ENCODE assay signal across 17 mouse cellular contexts in the genomic region with DNA sequence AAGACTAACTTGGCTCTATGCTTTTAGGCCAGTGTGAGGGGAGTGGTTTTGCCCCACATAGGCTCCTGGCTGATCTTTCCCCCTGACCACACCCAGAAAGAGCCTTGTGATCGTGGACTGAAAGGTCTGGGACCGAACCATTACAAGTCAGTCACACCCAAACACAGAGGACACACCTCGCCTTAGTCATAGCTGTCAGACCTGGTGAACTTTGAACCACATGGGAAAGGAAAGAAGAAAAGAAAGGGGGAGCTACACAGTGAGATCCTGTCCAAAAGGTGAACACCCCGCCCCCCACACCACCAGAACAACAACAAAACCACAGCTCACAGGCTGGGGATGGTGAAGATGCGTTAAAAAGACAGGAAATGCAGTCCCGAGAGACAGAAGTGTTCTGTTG. TPM values are rescaled to one million over a fixed set of nuclear protein-coding genes. Genes with fewer than 3 reads are reported as not detected.
DNase-seq lines count a peak whose midpoint lies in the region; ATAC-seq lines count a peak whose summit lies in the region.
"Had no signal": no experiment of that assay in that cellular context is flagged by ENCODE, and none has a peak within 500 bp of the region (broad histone marks: within the 10 kb centered on the region; RNA-seq: fewer than 3 reads in every experiment).

No protein-coding gene starts in this region.

- DNase-seq in CD4-positive helper T cell, adult 2 months (ENCODE audit: low read depth, low spot score), result peak; percentile 63
- peak; percentile 27 for DNase-seq in ES-CJ7 (ENCODE audit: low read depth, low spot score)
- no peak for DNase-seq in left cerebral cortex, postnatal 4 days
- DNase-seq in gastrocnemius, adult 8-10 months (ENCODE audit: low spot score in 2 of 2), result no peak
- no peak for DNase-seq in layer of hippocampus, postnatal 25 days (ENCODE audit: extremely low spot score in 1 of 2, low spot score in 1 of 2)
- DNase-seq: adrenal gland, postnatal 10 days; cerebellum, adult 18-20 months; kidney, adult 11 months; kidney, postnatal 25 days; layer of hippocampus, postnatal 36 days had no signal

- no peaks in the 10 kb centered on the region for H3K27me3 ChIP-seq in intestine, embryonic 16.5 days (replicated peaks; ENCODE audit: control insufficient read depth, insufficient read depth, low read length)
- H3K27me3 ChIP-seq in stomach, embryonic 15.5 days (replicated peaks), result no peaks in the 10 kb centered on the region
- H3K27me3 ChIP-seq: neural tube, embryonic 12.5 days had no signal

- 59% methylated on average over 6 of the region's 6 CpGs for WGBS in intestine, embryonic 16.5 days
- WGBS in stomach, embryonic 15.5 days, result 65% methylated on average over 6 of the region's 6 CpGs

- no peaks in the 10 kb centered on the region; the same call in 1 of the 2 replicates for H3K4me1 ChIP-seq in intestine, embryonic 16.5 days (ENCODE audit: control insufficient read depth, insufficient read depth, low read length)
- H3K4me1 ChIP-seq in stomach, embryonic 15.5 days, result no peaks in the 10 kb centered on the region
- H3K4me1 ChIP-seq: hindbrain, embryonic 10.5 days; neural tube, embryonic 12.5 days had no signal

- H3K4me2 ChIP-seq in intestine, embryonic 16.5 days (ENCODE audit: low read depth, low read length), result no peak overlapping the region
- no peak overlapping the region for H3K4me2 ChIP-seq in stomach, embryonic 15.5 days
- H3K4me2 ChIP-seq: neural tube, embryonic 12.5 days had no signal

- intact Hi-C loops in left cerebral cortex, postnatal 4 days (cut with DNase I), result no loop called here

- H3K9ac ChIP-seq in intestine, embryonic 16.5 days (ENCODE audit: low read depth, low read length), result no peak overlapping the region
- H3K9ac ChIP-seq in stomach, embryonic 15.5 days, result no peak overlapping the region
- H3K9ac ChIP-seq: neural tube, embryonic 12.5 days had no signal

- H3K4me3 ChIP-seq in intestine, embryonic 16.5 days (ENCODE audit: low read length), result no peak overlapping the region
- H3K4me3 ChIP-seq in stomach, embryonic 15.5 days (replicated peaks), result no peak overlapping the region
- H3K4me3 ChIP-seq: hindbrain, embryonic 10.5 days; neural tube, embryonic 12.5 days had no signal

- 0 out of 2 replicates have a peak overlapping the region, but pooled peaks have one; percentile 45 for H3K27ac ChIP-seq in intestine, embryonic 16.5 days (ENCODE audit: low read length)
- H3K27ac ChIP-seq in stomach, embryonic 15.5 days, result no peak overlapping the region; the same call in 1 of the 2 replicates
- H3K27ac ChIP-seq: hindbrain, embryonic 10.5 days; macrophage; neural tube, embryonic 12.5 days had no signal

- no peaks in the 10 kb centered on the region for H3K36me3 ChIP-seq in intestine, embryonic 16.5 days (ENCODE audit: control insufficient read depth, insufficient read depth, low read length)
- H3K36me3 ChIP-seq in stomach, embryonic 15.5 days, result no peaks in the 10 kb centered on the region

- ATAC-seq in intestine, embryonic 16.5 days, result peak; percentile 92
- ATAC-seq in stomach, embryonic 15.5 days (ENCODE audit: insufficient read depth, low FRiP score, low read depth), result peak; percentile 80
- no peak for ATAC-seq in granulocyte monocyte progenitor cell, adult 5-6 weeks (replicated peaks; ENCODE audit: poor library complexity, severe bottlenecking)
- ATAC-seq: midbrain, embryonic 16.5 days had no signal

- no peaks in the 10 kb centered on the region for H3K9me3 ChIP-seq in intestine, embryonic 16.5 days (ENCODE audit: control insufficient read depth, low read length)
- no peaks in the 10 kb centered on the region for H3K9me3 ChIP-seq in stomach, embryonic 15.5 days
- H3K9me3 ChIP-seq: hindbrain, embryonic 10.5 days had no signal

RNA-seq across cellular contexts. Expression of a gene that starts 14.9 kb away (rescaled TPM):
- 106 and 118 TPM in 2 replicates for polyA plus RNA-seq in intestine, embryonic 16.5 days (2015; fragmentation: Nextera tagmentation; extraction: Ambion mirVana)
- 64.8 and 72.1 TPM in 2 replicates for polyA plus RNA-seq in stomach, embryonic 15.5 days (2015; fragmentation: Nextera tagmentation; extraction: Ambion mirVana)
- total RNA-seq in left cerebral cortex, postnatal 4 days (2021), result 10 to 100 TPM; 64.0 to 65.0 TPM
- total RNA-seq in gastrocnemius, adult 8-10 months (2022), result 10 to 100 TPM; 21.0 to 25.9 (median 23.6) TPM
- total RNA-seq in granulocyte monocyte progenitor cell, adult 5-6 weeks (2014; fragmentation: Nextera tagmentation), result 12.3 and 14.4 TPM in 2 replicates
- total RNA-seq in granulocyte monocyte progenitor cell, adult 5-6 weeks (2017), result 20.1 and 29.9 TPM in 2 replicates
- total RNA-seq in layer of hippocampus, postnatal 25 days (2021), result 10 to 100 TPM; 54.5 to 65.4 TPM

Comparison
In these comparisons a context has a peak if more than half of its experiments do, and no peak if none do; other contexts are left out.
1. DNase-seq: peak in CD4-positive helper T cell, adult 2 months (single experiment) and ES-CJ7 (single experiment); none in left cerebral cortex, postnatal 4 days (single experiment), gastrocnemius, adult 8-10 months (0 of 2) and layer of hippocampus, postnatal 25 days (0 of 2).